Mouse (Mus musculus) liver, embryonic 15.5 days (tissue): ENCODE results near the gene Rgs6. TPM values are rescaled to one million over a fixed set of nuclear protein-coding genes. Genes with fewer than 3 reads are reported as not detected.

ENCODE experiments used
- ATAC-seq: fragments of 200-750 bp; cut with Nextera tagmentation; 2 replicates; pipeline ENCODE4 v1.8.0; 2017; ENCODE audit warnings: moderate number of reproducible peaks, mild to moderate bottlenecking, moderate library complexity; ENCODE audit not compliant: insufficient read depth
- H3K27ac ChIP-seq: fragments of 300-500 bp; sonication (generic); replicated peaks from 2 replicates; pipeline ENCODE4 v1.5.1; 2015; ENCODE audit warnings: mild to moderate bottlenecking, inconsistent platforms
- H3K27me3 ChIP-seq: fragments of 300-500 bp; sonication (generic); 2 replicates; pipeline ENCODE4 v1.6.1; 2015; ENCODE audit warnings: mild to moderate bottlenecking, inconsistent platforms
- H3K36me3 ChIP-seq: fragments of 300-500 bp; sonication (generic); replicated peaks from 2 replicates; pipeline ENCODE4 v1.6.1; 2015; ENCODE audit warnings: moderate library complexity, mild to moderate bottlenecking, inconsistent platforms
- H3K4me1 ChIP-seq: fragments of 300-500 bp; sonication (generic); replicated peaks from 2 replicates; pipeline ENCODE4 v1.6.1; 2015; ENCODE audit warnings: inconsistent platforms
- H3K4me2 ChIP-seq: fragments of 300-500 bp; sonication (generic); 2 replicates; pipeline ENCODE4 v1.6.1; 2015; ENCODE audit warnings: moderate library complexity, mild to moderate bottlenecking, inconsistent platforms
- H3K4me3 ChIP-seq: fragments of 300-500 bp; sonication (generic); replicated peaks from 2 replicates; pipeline ENCODE4 v1.5.1; 2015; ENCODE audit warnings: mild to moderate bottlenecking, inconsistent platforms
- H3K9ac ChIP-seq: fragments of 300-500 bp; sonication (generic); 2 replicates; pipeline ENCODE4 v1.6.1; 2015; ENCODE audit warnings: moderate library complexity, mild to moderate bottlenecking, inconsistent platforms
- H3K9me3 ChIP-seq: fragments of 300-500 bp; sonication (generic); replicated peaks from 2 replicates; pipeline ENCODE4 v1.6.1; 2016; ENCODE audit warnings: inconsistent platforms
- WGBS: fragments of 180-500 bp; shearing (Covaris S2); methylation state at CpG from one replicate; pipeline ENCODE4 v1.1.7; 2015; ENCODE audit warnings: mixed read lengths; ENCODE audit not compliant: insufficient replicate concordance; 5-methylcytosine and 5-hydroxymethylcytosine counted together
- polyA plus RNA-seq: library from polyadenylated mRNA; unstranded; fragments of >200 nt; fragmentation: Nextera tagmentation; extraction: Ambion mirVana; gene quantifications from 2 replicates; pipeline ENCODE4 v1.2.1, GENCODE M21; 2015

The Rgs6 gene
- polyA plus RNA-seq, 1 experiment from 2014 or later, result 0.10 TPM

GRCm38 (mm10) chr12:83072181-83072887 lies 484.2 kb downstream of the Rgs6 start:
- ATAC-seq, result peak; percentile 62
- H3K4me3 ChIP-seq, result peak overlapping the region; percentile 37
- 4% methylated on average over 3 of the region's 3 CpGs for WGBS
- H3K36me3 ChIP-seq, result no peaks in the 10 kb centered on the region
- peak overlapping the region; percentile 68 for H3K9ac ChIP-seq
- H3K4me1 ChIP-seq, result peaks cover 61% of the 10 kb centered on the region
- peak overlapping the region; percentile 98 for H3K27ac ChIP-seq
- peak overlapping the region; percentile 76 for H3K4me2 ChIP-seq
- no peaks in the 10 kb centered on the region for H3K27me3 ChIP-seq
- no peaks in the 10 kb centered on the region for H3K9me3 ChIP-seq

- peak; percentile 97 for ATAC-seq
- peak overlapping the region; percentile 98 for H3K27ac ChIP-seq
- no peaks in the 10 kb centered on the region for H3K9me3 ChIP-seq
- no peaks in the 10 kb centered on the region for H3K27me3 ChIP-seq
- H3K36me3 ChIP-seq, result no peaks in the 10 kb centered on the region
- H3K4me1 ChIP-seq, result peaks cover 69% of the 10 kb centered on the region
- peak overlapping the region; percentile 76 for H3K4me2 ChIP-seq
- H3K9ac ChIP-seq, result peak overlapping the region; percentile 68
- WGBS, result 10% methylated on average over 13 of the region's 13 CpGs
- H3K4me3 ChIP-seq, result peak overlapping the region; percentile 37
These were observed 485.1 kb downstream of the Rgs6 start for GRCm38 (mm10) chr12:83072951-83073878.

- WGBS, result 27% methylated on average over 6 of the region's 6 CpGs
- Histone ChIP-seq H3K4me3 (peak overlapping the region; percentile 2; the same call in 1 of the 2 replicates), H3K9ac (peak overlapping the region; percentile 50; the same call in 1 of the 2 replicates), H3K9me3 (no peaks in the 10 kb centered on the region), H3K4me2 (peak overlapping the region; percentile 76), H3K27me3 (no peaks in the 10 kb centered on the region), H3K36me3 (no peaks in the 10 kb centered on the region), H3K4me1 (peaks cover 69% of the 10 kb centered on the region), H3K27ac (peak overlapping the region; percentile 98)
- ATAC-seq, result no peak
These were observed 485.8 kb downstream of the Rgs6 start for GRCm38 (mm10) chr12:83073879-83074368.

- 63% methylated on average over 3 of the region's 3 CpGs for WGBS
- H3K36me3 ChIP-seq, result no peaks in the 10 kb centered on the region
- H3K4me3 ChIP-seq, result no peak overlapping the region
- peak overlapping the region; percentile 58 for H3K27ac ChIP-seq
- no peak for ATAC-seq
- no peaks in the 10 kb centered on the region for H3K9me3 ChIP-seq
- peaks cover 80% of the 10 kb centered on the region for H3K4me1 ChIP-seq
- no peaks in the 10 kb centered on the region; the same call in 1 of the 2 replicates for H3K27me3 ChIP-seq
- no peak overlapping the region for H3K9ac ChIP-seq
- no peak overlapping the region for H3K4me2 ChIP-seq
These were observed 488.1 kb downstream of the Rgs6 start for GRCm38 (mm10) chr12:83076179-83076578.

GRCm38 (mm10) chr12:83077486-83077885 lies 489.4 kb downstream of the Rgs6 start:
- no peak overlapping the region for H3K4me2 ChIP-seq
- WGBS, result 61% methylated on average over 2 of the region's 2 CpGs
- H3K4me1 ChIP-seq, result peaks cover 69% of the 10 kb centered on the region
- peak overlapping the region; percentile 58; the same call in 1 of the 2 replicates for H3K27ac ChIP-seq
- no peak overlapping the region for H3K9ac ChIP-seq
- H3K9me3 ChIP-seq, result no peaks in the 10 kb centered on the region
- no peaks in the 10 kb centered on the region; the same call in 1 of the 2 replicates for H3K27me3 ChIP-seq
- no peak overlapping the region for H3K4me3 ChIP-seq
- ATAC-seq, result no peak
- H3K36me3 ChIP-seq, result no peaks in the 10 kb centered on the region

- WGBS, result 74% methylated on average over 3 of the region's 4 CpGs
- Histone ChIP-seq H3K9ac (no peak overlapping the region), H3K27me3 (no peaks in the 10 kb centered on the region; the same call in 1 of the 2 replicates), H3K27ac (no peak overlapping the region), H3K36me3 (no peaks in the 10 kb centered on the region), H3K4me1 (peaks cover 32% of the 10 kb centered on the region), H3K4me3 (no peak overlapping the region), H3K9me3 (no peaks in the 10 kb centered on the region), H3K4me2 (no peak overlapping the region)
- no peak for ATAC-seq
These were observed 495.3 kb downstream of the Rgs6 start for GRCm38 (mm10) chr12:83083427-83083826.

GRCm38 (mm10) chr12:83084614-83085013 lies 496.5 kb downstream of the Rgs6 start:
- Histone ChIP-seq H3K27ac (no peak overlapping the region), H3K36me3 (no peaks in the 10 kb centered on the region), H3K27me3 (no peaks in the 10 kb centered on the region; the same call in 1 of the 2 replicates), H3K9me3 (no peaks in the 10 kb centered on the region), H3K4me2 (no peak overlapping the region), H3K4me3 (no peak overlapping the region), H3K9ac (no peak overlapping the region), H3K4me1 (peaks cover 32% of the 10 kb centered on the region)
- ATAC-seq, result no peak
- 81% methylated on average over 5 of the region's 5 CpGs for WGBS

GRCm38 (mm10) chr12:83087010-83087409 lies 498.9 kb downstream of the Rgs6 start:
- peak overlapping the region; percentile 2; the same call in 1 of the 2 replicates for H3K27ac ChIP-seq
- ATAC-seq, result no peak
- WGBS, result 71% methylated on average over 4 of the region's 4 CpGs

GRCm38 (mm10) chr12:83087555-83087954 lies 499.5 kb downstream of the Rgs6 start:
- Histone ChIP-seq H3K27ac (no peak overlapping the region), H3K27me3 (no peaks in the 10 kb centered on the region), H3K36me3 (no peaks in the 10 kb centered on the region), H3K4me3 (no peak overlapping the region), H3K9me3 (no peaks in the 10 kb centered on the region), H3K4me1 (peaks cover 32% of the 10 kb centered on the region), H3K9ac (no peak overlapping the region), H3K4me2 (no peak overlapping the region)
- 55% methylated on average over 7 of the region's 7 CpGs for WGBS
- no peak for ATAC-seq

More at GRCm38 (mm10) chr12:83087010-83087409, 498.9 kb downstream of the Rgs6 start:
- Histone ChIP-seq H3K4me2 (no peak overlapping the region), H3K4me3 (no peak overlapping the region), H3K9me3 (no peaks in the 10 kb centered on the region), H3K9ac (no peak overlapping the region), H3K4me1 (peaks cover 26% of the 10 kb centered on the region), H3K27me3 (no peaks in the 10 kb centered on the region), H3K36me3 (no peaks in the 10 kb centered on the region)

- Histone ChIP-seq H3K27ac (0 out of 2 replicates have a peak overlapping the region, but pooled peaks have one; percentile 20), H3K9ac (no peak overlapping the region; the same call in 1 of the 2 replicates), H3K36me3 (no peaks in the 10 kb centered on the region), H3K4me2 (no peak overlapping the region), H3K4me1 (peaks cover 23% of the 10 kb centered on the region), H3K9me3 (no peaks in the 10 kb centered on the region), H3K4me3 (no peak overlapping the region), H3K27me3 (no peaks in the 10 kb centered on the region)
- 50% methylated on average over 7 of the region's 7 CpGs for WGBS
- ATAC-seq, result peak; percentile 51; the same call in 1 of the 2 replicates
These were observed 503.9 kb downstream of the Rgs6 start for GRCm38 (mm10) chr12:83092001-83092400.
